In genomic region chr10:24150086-24150485, GRCm38 (mm10) we compare ENCODE assay signal across 8 mouse cellular contexts. TPM values are rescaled to one million over a fixed set of nuclear protein-coding genes. Genes with fewer than 3 reads are reported as not detected.
DNase-seq lines count a peak whose midpoint lies in the region; ATAC-seq and TF ChIP-seq lines count a peak whose summit lies in the region.

No protein-coding gene starts in this region.

- peaks cover 0 to 12% of the 10 kb centered on the region in 2 experiments; a peak in 1 of 4 replicates for H3K4me1 ChIP-seq in heart, embryonic 14.5 days (ENCODE audit: control insufficient read depth in 2 of 2, insufficient read depth in 2 of 2, low read length in 2 of 2)
- H3K4me1 ChIP-seq in embryonic fibroblast, embryonic 13.5 days (ENCODE audit: control insufficient read depth, insufficient read depth, low read length), result peaks cover 8% of the 10 kb centered on the region
- H3K4me1 ChIP-seq in kidney, embryonic 15.5 days, result peaks cover 26% of the 10 kb centered on the region
- H3K4me1 ChIP-seq in midbrain, embryonic 15.5 days, result peaks cover 31% of the 10 kb centered on the region

- WGBS in heart, embryonic 14.5 days, result 25% methylated on average over 7 of the region's 7 CpGs
- 33% methylated on average over 7 of the region's 7 CpGs for WGBS in kidney, embryonic 15.5 days
- WGBS in midbrain, embryonic 15.5 days, result 48% methylated on average over 7 of the region's 7 CpGs

- H3K4me3 ChIP-seq in heart, embryonic 14.5 days (ENCODE audit: control insufficient read depth in 1 of 2, insufficient read depth in 1 of 2, low read depth in 1 of 2, low read length in 2 of 2), result peak overlapping the region; percentile 38 to 76
- H3K4me3 ChIP-seq in embryonic fibroblast, embryonic 13.5 days (ENCODE audit: insufficient read depth, low read length), result peak overlapping the region; percentile 76
- H3K4me3 ChIP-seq in kidney, embryonic 15.5 days (replicated peaks), result peak overlapping the region; percentile 88
- peak overlapping the region; percentile 95 for H3K4me3 ChIP-seq in midbrain, embryonic 15.5 days

- no peak for TF ChIP-seq POLR2A in embryonic fibroblast, embryonic 13.5 days (IDR thresholded peaks at IDR 0.05; ENCODE audit: low read depth, low read length)

- H3K9ac ChIP-seq in heart, embryonic 14.5 days (ENCODE audit: low read length), result peak overlapping the region; percentile 91
- 0 out of 2 replicates have a peak overlapping the region, but pooled peaks have one; percentile 76 for H3K9ac ChIP-seq in kidney, embryonic 15.5 days
- peak overlapping the region; percentile 90; the same call in 1 of the 2 replicates for H3K9ac ChIP-seq in midbrain, embryonic 15.5 days

- H3K27me3 ChIP-seq in heart, embryonic 14.5 days (ENCODE audit: control insufficient read depth, insufficient read depth, low read length), result no peaks in the 10 kb centered on the region
- H3K27me3 ChIP-seq in kidney, embryonic 15.5 days, result no peaks in the 10 kb centered on the region
- no peaks in the 10 kb centered on the region for H3K27me3 ChIP-seq in midbrain, embryonic 15.5 days (replicated peaks)

- no peak overlapping the region for H3K27ac ChIP-seq in heart, embryonic 14.5 days (replicated peaks in 1 of 2; ENCODE audit: control insufficient read depth in 1 of 2, insufficient read depth in 1 of 2, low read depth in 2 of 2, low read length in 2 of 2)
- no peak overlapping the region for H3K27ac ChIP-seq in embryonic fibroblast, embryonic 13.5 days (ENCODE audit: insufficient read depth, low read length)
- H3K27ac ChIP-seq in kidney, embryonic 15.5 days, result peak overlapping the region; percentile 89
- H3K27ac ChIP-seq in midbrain, embryonic 15.5 days, result no peak overlapping the region

- H3K36me3 ChIP-seq in heart, embryonic 14.5 days (ENCODE audit: control insufficient read depth, insufficient read depth, low read length), result peaks cover 23% of the 10 kb centered on the region
- peaks cover 11% of the 10 kb centered on the region; the same call in 1 of the 2 replicates for H3K36me3 ChIP-seq in kidney, embryonic 15.5 days
- H3K36me3 ChIP-seq in midbrain, embryonic 15.5 days (replicated peaks), result peaks cover under 1% of the 10 kb centered on the region; the same call in 1 of the 2 replicates

- no peak for DNase-seq in heart, adult 8-10 months (ENCODE audit: low spot score)
- DNase-seq in urinary bladder, postnatal 4 days (ENCODE audit: low spot score in 2 of 2), result no peak
- no peak for DNase-seq in left cerebral cortex, adult 18-20 months (ENCODE audit: low spot score in 2 of 2)

- ATAC-seq in heart, embryonic 14.5 days (ENCODE audit: insufficient number of reproducible peaks, insufficient read depth, low FRiP score, low read depth), result no peak
- ATAC-seq in kidney, embryonic 15.5 days (replicated peaks; ENCODE audit: low FRiP score), result 0 out of 2 replicates have a peak, but pooled peaks have one; percentile 42
- no peak for ATAC-seq in midbrain, embryonic 15.5 days (replicated peaks)
- ATAC-seq in cerebellum, adult (ENCODE audit: insufficient number of reproducible peaks, low FRiP score, low TSS enrichment), result no peak

- no peak for TF ChIP-seq CTCF in embryonic fibroblast, embryonic 13.5 days (IDR thresholded peaks at IDR 0.05; ENCODE audit: borderline replicate concordance, insufficient read depth, low read length)

- no peaks in the 10 kb centered on the region for H3K9me3 ChIP-seq in heart, embryonic 14.5 days (ENCODE audit: control insufficient read depth, low read length)
- no peaks in the 10 kb centered on the region for H3K9me3 ChIP-seq in kidney, embryonic 15.5 days (replicated peaks)
- no peaks in the 10 kb centered on the region for H3K9me3 ChIP-seq in midbrain, embryonic 15.5 days

- peak overlapping the region; percentile 69 for H3K4me2 ChIP-seq in heart, embryonic 14.5 days (ENCODE audit: low read length)
- peak overlapping the region; percentile 57 for H3K4me2 ChIP-seq in kidney, embryonic 15.5 days
- peak overlapping the region; percentile 56 for H3K4me2 ChIP-seq in midbrain, embryonic 15.5 days

RNA-seq across cellular contexts. Expression of gene Stx7, which starts 1.0 kb away (rescaled TPM):
- polyA plus RNA-seq in heart, embryonic 14.5 days (2014; fragmentation: Nextera tagmentation; extraction: Ambion mirVana), result 87.4 and 91.7 TPM in 2 replicates
- total RNA-seq in heart, adult 8-10 months (2022), result 10 to 100 TPM; 41.3 to 54.2 (median 48.0) TPM
- polyA plus RNA-seq in embryonic fibroblast, embryonic 13.5 days (2011; ENCODE audit: insufficient read length, low read depth, missing spikeins), result 93.6 and 103 TPM in 2 replicates
- 108 and 115 TPM in 2 replicates for polyA plus RNA-seq in kidney, embryonic 15.5 days (2015; fragmentation: Nextera tagmentation; extraction: Ambion mirVana)
- polyA plus RNA-seq in midbrain, embryonic 15.5 days (2015; fragmentation: Nextera tagmentation; extraction: Ambion mirVana), result 321 and 340 TPM in 2 replicates
- 100 to 1,000 TPM; 136 to 139 TPM for total RNA-seq in left cerebral cortex, adult 18-20 months (2021)

RNA-seq across cellular contexts. Expression of gene Taar9, which starts 40.8 kb away (rescaled TPM):
- polyA plus RNA-seq in heart, embryonic 14.5 days (2014; fragmentation: Nextera tagmentation; extraction: Ambion mirVana), result not detected in 2 replicates
- not detected for total RNA-seq in heart, adult 8-10 months (2022)
- not detected in 2 replicates for polyA plus RNA-seq in embryonic fibroblast, embryonic 13.5 days (2011; ENCODE audit: insufficient read length, low read depth, missing spikeins)
- polyA plus RNA-seq in kidney, embryonic 15.5 days (2015; fragmentation: Nextera tagmentation; extraction: Ambion mirVana), result not detected in 2 replicates
- polyA plus RNA-seq in midbrain, embryonic 15.5 days (2015; fragmentation: Nextera tagmentation; extraction: Ambion mirVana), result not detected in 2 replicates
- not detected for total RNA-seq in left cerebral cortex, adult 18-20 months (2021)

RNA-seq across cellular contexts. Expression of gene Taar8c, which starts 48.4 kb away (rescaled TPM):
- polyA plus RNA-seq in heart, embryonic 14.5 days (2014; fragmentation: Nextera tagmentation; extraction: Ambion mirVana), result not detected in 2 replicates
- not detected for total RNA-seq in heart, adult 8-10 months (2022)
- polyA plus RNA-seq in embryonic fibroblast, embryonic 13.5 days (2011; ENCODE audit: insufficient read length, low read depth, missing spikeins), result not detected in 2 replicates
- polyA plus RNA-seq in kidney, embryonic 15.5 days (2015; fragmentation: Nextera tagmentation; extraction: Ambion mirVana), result not detected in 2 replicates
- not detected in 2 replicates for polyA plus RNA-seq in midbrain, embryonic 15.5 days (2015; fragmentation: Nextera tagmentation; extraction: Ambion mirVana)
- not detected for total RNA-seq in left cerebral cortex, adult 18-20 months (2021)

RNA-seq across cellular contexts. Expression of gene Taar8b, which starts 58.0 kb away (rescaled TPM):
- not detected in 2 replicates for polyA plus RNA-seq in heart, embryonic 14.5 days (2014; fragmentation: Nextera tagmentation; extraction: Ambion mirVana)
- not detected for total RNA-seq in heart, adult 8-10 months (2022)
- not detected in 2 replicates for polyA plus RNA-seq in embryonic fibroblast, embryonic 13.5 days (2011; ENCODE audit: insufficient read length, low read depth, missing spikeins)
- polyA plus RNA-seq in kidney, embryonic 15.5 days (2015; fragmentation: Nextera tagmentation; extraction: Ambion mirVana), result not detected in 2 replicates
- polyA plus RNA-seq in midbrain, embryonic 15.5 days (2015; fragmentation: Nextera tagmentation; extraction: Ambion mirVana), result not detected in 2 replicates
- not detected for total RNA-seq in left cerebral cortex, adult 18-20 months (2021)
